Mouse (Mus musculus) thymus, postnatal 0 days (tissue): ENCODE results near the gene Osbpl9. TPM values are rescaled to one million over a fixed set of nuclear protein-coding genes. Genes with fewer than 3 reads are reported as not detected.

Experiments
- DNase-seq: peaks from one replicate; pipeline ENCODE4 v3.0.0-alpha.2; 2015; ENCODE audit warnings: low spot score
- polyA plus RNA-seq: library from polyadenylated mRNA; unstranded; fragments of >200 nt; fragmentation: Nextera tagmentation; extraction: Ambion mirVana; gene quantifications from 2 replicates; pipeline ENCODE4 v1.2.1, GENCODE M21; 2015

Osbpl9 gene
- polyA plus RNA-seq, 1 experiment from 2014 or later = 65.7 TPM

DNA sequence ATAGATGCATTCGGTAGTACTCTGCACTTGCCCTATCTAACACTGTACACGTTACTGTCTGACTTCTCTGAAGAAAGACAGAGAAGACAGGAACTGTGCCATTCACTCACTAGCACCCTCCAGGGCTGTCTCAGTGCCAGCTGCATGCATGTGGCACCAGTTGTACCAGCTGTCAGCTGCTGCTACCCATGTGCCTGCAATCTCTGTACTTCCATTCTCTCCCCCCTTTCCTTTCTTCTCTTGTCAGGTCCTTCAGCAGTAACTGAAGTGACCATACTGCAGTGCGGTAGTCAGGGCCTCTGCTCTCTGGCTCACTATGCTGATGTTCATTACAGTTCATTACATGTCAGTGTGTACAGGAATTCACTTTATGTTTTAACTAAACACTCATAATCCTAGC, 96.0 kb downstream of the Osbpl9 start:
- DNase-seq = peak; percentile 31

DNA sequence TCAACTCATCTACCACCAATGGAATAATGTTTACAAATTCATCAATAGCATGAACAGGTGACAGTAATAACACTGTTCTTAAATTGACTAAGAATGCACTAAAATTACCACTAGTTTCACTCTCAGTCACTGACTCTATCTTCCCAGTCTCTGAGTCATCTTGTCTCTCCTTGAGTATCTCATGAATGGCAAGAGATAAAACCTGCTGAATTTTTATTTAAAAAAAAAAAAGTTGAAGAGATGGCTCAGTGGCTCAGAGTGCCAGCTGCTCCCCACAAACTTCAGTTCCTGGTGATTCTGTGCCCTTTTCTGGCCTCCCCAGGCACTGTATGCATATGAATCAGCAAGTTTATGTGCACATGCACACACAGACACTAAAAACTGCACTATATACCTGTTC, 96.8 kb downstream of the Osbpl9 start:
- no peak for DNase-seq

DNA sequence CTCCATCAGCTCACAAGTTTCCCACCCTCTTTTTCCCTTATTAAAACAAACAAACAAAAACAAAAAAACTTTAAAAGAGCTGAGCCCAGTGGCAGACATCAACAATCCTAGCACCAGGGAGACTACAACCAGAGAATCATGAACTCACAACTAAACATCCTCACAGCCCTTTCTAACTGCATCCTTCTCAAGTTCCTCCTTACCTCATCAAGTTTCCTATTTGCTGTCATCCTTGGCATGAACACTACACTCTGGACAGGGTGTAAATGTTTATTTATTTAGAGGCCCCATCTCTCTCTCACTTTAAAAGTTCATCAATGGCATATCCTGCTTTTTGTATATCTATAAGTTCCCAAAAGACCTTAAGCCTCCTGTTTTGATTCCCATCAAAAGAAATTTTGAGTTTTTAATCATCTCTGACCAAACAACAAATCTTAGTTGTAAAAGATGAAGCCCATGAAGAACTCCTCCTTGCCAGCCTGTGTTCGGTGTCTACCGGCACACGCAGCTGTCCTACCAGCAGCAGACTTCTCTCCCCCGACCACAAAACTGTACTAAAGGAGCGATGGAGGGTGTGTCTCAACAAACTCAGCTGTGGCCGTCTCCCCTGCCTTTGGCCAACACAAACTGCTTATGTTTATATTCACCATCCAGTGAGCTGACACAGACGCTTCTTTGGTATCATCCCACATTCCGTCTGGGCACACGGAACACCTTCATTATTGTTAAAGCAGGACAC, 98.8 kb downstream of the Osbpl9 start:
- DNase-seq = peak; percentile 27

DNA sequence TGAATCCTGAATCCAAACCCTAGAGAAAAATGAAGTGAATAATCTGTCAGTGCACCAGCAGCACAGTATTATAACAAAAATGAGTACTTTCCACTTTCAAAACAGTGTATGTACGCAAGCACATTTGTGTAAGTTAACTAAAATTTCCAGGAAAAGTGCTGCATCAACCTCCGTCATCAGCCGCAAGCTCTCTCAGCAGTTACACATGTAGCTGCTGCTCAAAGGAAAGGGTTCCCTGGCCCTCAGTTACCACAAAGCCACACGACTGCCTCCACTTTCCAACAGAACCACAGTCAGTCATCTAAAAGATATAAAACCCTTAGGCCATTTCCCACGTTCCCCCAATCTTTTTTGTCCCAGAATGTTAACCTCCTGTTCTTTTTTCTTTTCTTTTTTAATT, 99.5 kb downstream of the Osbpl9 start:
- DNase-seq = peak; percentile 59

DNA sequence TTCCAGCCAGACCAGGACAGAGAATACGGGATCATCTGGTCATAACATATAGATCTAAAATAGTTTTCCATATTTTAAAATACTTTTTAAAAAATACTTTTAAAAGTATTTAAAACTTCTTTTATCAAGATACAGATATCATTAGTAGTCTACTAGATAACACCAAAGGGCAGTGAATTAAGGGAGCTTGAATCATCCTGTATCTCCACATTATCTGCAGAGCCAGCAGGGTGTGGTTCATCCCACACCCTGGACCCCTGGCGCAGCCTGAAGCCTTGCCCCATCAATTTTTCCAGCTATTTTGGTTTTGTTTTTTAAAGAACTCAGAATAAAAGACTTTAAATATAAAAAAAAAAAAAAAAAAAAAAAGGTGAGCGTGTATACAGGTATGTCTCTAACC, 103.2 kb downstream of the Osbpl9 start:
- no peak for DNase-seq

DNA sequence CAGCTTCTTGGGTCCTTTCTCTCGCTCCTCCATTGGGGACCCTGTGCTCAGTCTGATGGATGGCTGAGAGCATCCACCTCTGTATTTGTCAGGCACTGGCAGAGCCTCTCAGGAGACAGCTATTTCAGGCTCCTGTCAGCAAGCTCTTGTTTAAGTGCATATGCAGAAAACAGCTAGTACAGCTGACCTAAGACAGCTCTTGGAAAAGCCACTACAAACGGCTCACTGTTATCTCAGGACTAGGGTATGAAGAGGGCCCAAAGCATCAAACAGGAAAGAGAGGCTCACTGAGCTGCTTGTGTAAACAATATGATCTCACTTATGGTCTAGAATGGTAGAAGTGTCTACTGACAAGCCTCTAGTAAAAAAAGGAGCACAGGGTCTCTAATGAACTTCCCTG, 107.8 kb downstream of the Osbpl9 start:
- no peak for DNase-seq

DNA sequence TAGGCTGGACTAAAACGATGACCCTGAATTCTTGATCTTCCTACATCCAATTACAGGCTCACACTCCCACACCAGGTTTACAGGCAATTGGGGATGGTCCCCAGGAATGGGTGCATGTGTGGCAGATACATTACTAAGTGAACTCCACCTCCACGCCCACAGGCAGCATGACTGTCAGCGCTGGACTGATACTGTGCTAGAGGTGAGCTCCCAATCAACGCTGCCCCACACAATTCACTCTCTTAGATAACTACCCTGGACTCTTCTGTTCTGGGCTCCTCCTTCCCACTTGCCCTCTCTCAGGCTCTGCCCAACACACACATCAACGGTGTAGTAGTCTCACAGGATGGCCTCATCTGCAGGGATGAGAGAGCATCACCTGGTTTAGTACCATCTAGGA, 109.7 kb downstream of the Osbpl9 start:
- DNase-seq = no peak

DNA sequence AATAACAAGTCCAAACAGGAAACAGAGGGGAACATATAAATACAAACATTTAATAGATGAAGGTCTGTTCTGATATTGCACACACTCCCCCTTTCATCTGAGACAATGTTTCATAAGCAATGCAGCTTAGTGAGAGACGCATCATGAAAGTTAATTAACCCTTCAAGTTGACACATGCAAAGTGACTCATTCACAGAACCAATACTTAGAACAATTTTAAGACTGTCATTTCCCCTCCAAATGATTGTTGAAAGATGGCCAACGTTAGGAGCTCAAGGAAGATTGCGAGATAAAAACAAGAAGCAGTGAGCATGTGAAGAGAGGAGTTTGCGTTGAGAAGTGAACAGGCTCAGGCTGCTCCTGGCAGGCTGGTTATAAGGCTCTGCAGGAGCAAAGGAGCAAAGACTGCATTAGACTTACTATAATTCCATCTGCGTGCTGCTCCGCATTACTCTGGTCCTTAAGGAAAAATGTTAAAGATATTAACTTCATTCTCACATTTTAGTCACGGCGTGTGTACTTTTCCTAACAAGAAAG, 110.8 kb downstream of the Osbpl9 start:
- DNase-seq = no peak

DNA sequence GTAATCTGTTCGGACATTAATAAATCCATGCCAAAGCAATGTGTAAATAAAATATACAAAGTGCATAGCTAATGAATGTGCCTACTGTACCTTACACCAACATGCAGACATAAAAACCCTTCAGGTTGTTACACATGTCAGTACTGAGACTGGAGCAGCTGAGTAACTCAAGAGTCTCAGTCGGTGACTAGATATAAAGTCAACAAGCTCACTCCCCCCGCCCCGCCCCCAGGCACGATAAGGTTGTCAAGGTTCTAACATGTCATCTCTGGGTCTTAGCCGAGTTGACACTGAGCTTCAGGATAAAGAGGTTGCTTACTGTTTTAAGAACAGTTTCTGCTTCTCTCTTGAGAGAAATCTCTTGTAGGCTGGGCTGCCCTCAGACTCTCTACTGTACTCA, 112.1 kb downstream of the Osbpl9 start:
- DNase-seq = no peak

DNA sequence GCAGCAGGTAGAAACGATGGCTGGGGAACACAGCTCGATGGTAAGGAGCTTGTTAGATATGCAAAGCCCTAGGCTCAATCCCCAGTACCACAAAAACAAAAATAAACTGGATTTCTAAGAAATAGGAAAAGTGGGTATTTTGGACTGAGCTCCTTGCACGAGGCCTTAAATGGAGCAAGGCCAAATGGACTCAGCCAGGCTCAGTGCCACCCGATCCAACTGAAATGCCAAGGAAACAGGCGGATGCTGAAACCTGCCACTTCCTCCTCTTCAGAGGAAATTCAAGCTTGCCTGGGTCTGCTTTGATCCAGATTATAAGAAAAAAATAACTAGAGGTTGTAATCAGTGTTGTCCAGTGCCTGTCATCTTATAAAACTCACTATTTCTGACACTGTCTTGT, 112.9 kb downstream of the Osbpl9 start:
- no peak for DNase-seq

DNA sequence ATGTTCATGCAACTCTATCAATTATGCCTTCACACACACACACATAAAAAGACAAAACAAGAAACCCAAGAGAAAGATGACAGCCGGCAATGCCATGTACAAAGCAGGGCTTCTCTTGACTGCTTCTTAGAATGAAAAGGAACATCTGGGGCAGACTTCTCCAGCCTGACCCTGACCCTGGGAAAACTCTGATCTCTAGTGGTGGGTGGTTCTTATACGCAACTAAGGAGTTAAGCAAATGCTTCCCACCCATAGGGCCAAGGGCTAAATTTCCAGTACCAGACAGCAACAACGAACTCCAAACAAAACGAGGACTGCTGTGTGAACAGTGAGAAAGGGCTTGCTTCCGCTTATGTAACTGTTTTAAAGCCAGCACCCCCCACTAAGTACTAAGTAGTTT, 122.0 kb downstream of the Osbpl9 start:
- no peak for DNase-seq

DNA sequence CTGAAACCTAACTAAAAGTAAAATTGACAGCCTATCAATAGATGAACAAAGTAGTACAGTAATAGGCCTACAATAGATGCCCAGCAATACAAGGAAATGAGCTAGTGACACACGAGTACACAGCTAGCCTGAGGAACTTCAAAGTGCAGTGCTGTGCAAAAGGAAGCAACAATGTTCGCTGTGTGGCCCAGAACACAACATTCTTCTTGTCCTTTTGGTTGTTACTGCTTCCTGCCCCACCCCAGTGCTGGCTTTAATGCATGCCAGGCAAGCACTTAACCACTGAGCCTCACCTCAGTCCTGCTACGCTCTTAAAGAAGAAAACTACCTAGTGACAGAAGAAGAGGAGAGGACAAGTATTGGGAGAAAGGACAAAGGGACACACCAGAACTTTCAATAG, 122.4 kb downstream of the Osbpl9 start:
- DNase-seq = no peak

DNA sequence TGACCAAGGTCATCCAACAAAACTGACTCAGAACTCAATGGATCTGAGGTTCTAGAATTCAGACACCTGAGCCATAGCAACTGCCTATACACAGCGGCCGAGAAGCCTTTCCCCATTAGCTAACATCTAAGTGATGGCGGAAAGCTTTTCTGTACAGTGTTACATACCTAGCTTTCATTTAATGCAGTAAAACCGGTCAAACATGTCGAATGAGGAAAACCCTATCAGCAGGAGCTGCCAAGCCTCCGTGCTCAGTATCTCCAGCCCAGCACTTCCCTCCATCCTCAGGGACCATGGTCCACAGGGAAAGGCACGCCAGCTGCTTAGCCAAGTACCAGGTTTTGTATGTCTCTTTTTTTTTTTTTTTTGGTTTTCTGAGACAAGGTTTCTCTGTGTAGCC, 123.1 kb downstream of the Osbpl9 start:
- DNase-seq = no peak

DNA sequence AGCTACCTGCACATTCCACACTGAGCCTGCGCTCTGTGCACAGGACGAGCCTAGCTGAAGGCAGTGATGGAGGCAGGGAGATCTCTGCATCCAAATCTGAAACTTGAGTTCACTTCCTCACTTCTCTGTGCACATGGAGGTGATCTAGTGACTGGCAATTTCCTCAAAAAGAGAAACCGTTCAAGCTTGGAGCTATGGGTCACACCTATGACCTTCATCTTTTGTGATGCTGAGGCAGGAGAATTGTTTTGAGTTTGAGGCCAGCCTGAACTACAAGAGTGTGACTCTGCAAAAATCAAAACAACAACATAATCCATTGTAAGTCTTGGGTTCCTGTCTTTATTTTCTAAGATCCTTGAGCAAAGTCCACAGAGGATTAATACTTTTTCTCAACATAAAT, 128.8 kb downstream of the Osbpl9 start:
- no peak for DNase-seq

DNA sequence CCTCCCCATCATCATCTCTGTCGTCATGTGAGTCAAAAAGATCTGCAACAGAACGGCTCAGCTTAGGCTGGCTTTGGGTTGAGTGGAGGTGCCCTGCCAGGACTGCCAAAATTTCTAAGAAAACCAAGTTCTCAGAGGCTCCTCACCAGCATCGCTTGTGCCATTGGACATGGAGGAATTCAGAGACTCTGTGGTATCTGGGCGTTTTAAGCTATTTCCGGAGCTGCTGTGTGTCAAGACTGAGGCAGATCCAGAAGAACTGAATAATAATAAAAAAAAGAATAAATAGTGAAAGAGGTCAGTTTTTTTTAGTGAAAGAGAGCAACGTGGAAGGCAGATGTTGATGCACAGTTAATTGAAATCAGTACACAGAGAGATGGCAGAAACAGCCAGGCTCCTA, 129.2 kb downstream of the Osbpl9 start:
- no peak for DNase-seq

DNA sequence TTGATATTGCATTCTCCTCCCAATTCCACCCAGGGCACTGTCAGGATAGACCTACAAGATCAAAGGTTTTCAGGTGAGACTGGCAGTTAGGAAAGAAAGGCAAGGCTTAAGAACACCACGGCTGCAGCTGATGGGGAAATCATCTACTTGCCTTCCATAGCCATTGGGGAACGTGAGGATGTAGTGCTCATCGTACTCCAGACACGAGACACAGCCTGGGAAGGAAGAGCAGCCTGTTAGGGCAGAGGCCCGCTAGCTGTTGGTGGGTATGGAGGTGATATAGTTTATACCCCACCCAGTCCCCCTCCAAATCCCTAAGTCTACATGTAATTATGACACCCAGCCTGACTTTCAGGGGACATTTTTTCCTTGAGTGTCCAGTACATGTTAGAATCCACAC, 136.4 kb downstream of the Osbpl9 start:
- no peak for DNase-seq

DNA sequence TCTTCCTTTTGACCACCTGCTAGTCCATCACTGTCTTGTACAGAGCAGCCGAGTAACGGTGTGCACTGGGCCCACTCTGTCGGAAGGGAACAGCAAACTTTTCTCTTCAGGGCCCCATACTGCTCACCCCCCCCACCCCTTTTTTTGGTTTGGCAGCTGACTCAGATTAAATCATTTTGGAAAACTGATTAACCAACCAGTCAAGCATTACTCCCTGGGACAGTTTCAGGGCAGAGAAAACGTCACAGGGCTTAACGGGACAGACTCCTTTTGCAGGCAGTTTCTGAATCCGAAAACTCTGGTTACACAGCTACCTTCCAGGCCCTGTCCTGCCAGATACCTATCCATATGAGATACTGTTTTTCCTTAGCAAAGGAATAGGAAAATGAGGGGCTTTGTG, 137.1 kb downstream of the Osbpl9 start:
- DNase-seq = no peak

DNA sequence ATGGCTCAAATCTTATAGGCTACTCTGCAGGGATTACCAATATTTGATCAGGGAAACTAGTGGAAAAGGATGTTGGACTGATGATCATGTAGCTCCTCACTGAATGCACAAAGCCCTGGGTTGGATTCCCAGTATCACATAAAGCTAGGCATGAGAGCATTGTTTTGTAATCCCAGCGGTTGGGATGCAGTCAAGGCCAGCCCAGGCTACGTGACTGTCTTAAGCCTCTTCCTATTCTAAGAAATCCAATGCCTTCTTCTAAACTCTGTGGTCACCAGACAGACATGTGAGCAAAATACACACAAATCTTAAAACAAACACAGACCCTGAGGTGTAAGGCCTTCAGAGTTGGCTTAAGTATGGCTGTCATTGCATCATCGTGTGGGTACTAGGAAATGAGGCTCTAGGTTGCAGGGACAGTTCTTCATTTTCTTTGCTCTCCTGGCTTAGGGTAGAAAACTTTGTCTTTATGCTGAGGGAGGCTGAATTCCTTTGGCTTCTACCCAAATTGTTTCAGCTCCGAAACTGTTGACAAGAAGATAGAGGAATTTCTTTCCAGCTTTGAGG, 142.7 kb downstream of the Osbpl9 start:
- DNase-seq = no peak

DNA sequence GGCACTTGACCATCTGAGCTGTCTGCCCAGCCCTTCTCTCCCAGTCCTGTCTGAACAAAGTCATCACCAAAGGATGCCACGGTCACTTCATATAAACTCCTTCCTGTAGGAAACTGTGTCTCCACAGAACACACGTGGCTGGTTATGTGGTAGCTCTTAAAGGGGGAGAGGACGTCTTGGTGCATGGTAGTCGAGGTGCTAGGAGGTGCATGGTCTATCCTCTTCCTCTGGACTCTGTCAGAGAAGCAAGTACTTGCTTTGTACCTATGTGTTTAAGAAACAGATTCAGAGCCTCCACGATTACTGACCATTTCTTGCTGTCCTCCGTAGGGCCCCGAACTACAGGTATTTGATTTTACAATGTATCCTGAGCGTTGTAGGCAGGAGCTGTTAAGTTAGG, 144.4 kb downstream of the Osbpl9 start:
- no peak for DNase-seq

DNA sequence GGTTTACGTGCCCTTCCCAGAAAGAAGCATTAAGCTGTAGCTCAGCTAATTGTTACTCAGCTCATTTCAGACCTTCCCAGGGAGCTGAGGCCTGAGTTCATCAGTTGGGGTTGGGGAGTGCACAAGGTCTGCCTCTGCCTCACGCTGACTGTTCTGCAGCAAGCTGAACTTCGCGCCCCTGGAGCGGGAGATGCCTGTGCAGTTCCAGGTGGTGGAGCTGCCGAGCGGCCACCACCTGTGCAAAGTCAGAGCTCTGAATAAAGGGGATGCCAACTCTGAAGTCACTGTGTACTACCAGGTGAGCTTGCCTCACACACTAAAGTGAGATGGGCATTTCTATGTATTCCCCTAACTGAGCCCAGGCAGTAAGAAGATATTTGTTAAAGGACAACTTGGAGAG, 145.7 kb downstream of the Osbpl9 start:
- DNase-seq = no peak

DNA sequence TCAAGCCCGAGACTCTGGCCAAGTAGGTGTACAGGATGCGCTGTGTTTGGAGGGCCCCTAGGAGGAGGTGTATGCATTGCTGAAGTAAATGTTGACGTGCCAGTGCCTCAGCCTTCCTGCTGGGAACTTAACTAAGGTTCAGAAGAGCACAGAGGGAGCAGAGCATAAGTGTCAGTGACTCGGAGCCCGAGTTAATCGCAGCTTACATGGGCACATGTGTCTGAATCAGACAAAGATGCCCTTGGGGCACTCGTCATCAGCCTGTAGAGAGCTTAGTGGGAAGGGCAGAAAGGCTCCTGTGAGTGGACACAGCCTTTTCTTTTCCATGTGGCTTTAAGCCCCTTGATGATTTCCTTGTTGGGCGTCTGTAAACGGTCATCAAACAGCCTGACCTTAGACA, 148.1 kb downstream of the Osbpl9 start:
- no peak for DNase-seq

DNA sequence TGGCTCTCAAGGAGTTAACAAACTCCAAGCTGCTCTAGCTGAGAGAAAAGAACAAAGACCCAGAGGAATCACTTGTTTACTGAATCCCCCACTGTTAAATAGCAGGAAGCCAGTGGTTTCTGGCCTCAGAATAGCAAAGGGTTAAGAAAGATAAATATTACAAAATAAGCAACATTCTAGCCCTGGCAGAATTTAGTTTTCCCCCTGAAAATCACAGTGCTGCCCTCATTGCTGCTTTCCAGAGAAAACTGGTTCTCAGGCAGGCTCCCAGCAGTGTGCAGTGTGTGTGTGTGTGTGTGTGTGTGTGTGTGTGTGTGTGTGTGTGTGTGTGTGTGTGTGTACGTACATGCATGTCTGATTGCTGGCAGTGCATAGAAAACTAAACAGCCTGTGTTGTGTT, 149.8 kb downstream of the Osbpl9 start:
- no peak for DNase-seq

DNA sequence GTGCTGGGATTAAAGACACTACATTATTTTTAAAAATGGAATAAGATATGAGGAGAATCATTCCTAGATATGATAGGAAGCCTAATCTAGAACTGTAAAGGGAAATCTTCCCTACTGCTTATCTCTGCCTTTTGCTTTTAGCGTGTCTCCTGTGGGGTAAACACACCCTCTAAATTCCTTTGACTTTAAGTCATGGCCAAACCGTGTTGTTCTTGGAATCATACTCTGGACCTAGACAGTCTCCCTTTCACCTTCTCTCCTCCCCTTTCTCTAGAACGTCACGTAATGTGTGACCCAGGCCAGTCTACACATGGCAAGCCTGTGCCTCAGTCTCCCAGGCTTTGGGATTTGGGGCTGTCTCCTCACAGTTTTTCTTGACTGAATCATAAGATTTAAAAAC, 153.8 kb downstream of the Osbpl9 start:
- no peak for DNase-seq
